Mouse (Mus musculus) left cerebral cortex, adult 8-10 months (tissue): ENCODE measurements around the gene Jhy. TPM values are rescaled to one million over a fixed set of nuclear protein-coding genes. Genes with fewer than 3 reads are reported as not detected.

Source experiments
- DNase-seq, 2 experiments: peaks; one replicate each; pipeline ENCODE4 v3.0.0; 2022; ENCODE audit warnings: low spot score in 2 of 2
- total RNA-seq, 4 experiments: library from RNA; stranded (reverse); gene quantifications; 2 replicates each; pipeline ENCODE4 v1.2.4; 2022

Jhy gene
- total RNA-seq, 4 experiments from 2014 or later, result 0.34 to 0.60 (median 0.55) TPM

DNA sequence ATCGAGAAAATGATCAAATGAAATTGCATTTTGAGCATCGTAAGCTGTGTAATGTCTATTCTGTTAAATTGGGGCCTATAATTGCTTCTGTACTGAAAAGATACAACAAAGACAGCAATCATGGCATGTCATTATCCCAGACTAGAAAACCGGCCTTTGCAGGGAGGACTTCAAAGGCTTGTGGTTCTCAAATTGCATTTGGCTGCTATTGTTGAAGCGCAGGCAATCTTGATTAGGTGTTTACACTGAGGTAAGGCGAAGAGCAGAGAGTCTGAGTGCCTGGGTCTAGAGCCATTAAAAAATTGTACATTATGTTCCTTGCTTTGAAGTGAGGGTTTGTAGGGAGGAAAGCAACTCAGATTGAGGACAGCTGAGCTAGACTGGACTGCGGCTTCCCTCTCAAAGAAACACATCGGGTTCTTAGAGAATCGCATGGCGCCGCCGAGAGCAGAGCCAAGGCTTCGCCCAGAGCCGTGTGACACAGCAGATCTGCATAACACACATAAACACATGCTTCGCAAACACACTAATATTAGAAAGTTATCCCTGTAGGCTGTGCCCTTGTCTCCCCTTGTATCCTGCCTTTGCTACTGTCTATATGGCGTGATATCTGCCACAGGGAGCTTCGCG lies 36.5 kb downstream of the Jhy start:
- DNase-seq, result no peak

DNA sequence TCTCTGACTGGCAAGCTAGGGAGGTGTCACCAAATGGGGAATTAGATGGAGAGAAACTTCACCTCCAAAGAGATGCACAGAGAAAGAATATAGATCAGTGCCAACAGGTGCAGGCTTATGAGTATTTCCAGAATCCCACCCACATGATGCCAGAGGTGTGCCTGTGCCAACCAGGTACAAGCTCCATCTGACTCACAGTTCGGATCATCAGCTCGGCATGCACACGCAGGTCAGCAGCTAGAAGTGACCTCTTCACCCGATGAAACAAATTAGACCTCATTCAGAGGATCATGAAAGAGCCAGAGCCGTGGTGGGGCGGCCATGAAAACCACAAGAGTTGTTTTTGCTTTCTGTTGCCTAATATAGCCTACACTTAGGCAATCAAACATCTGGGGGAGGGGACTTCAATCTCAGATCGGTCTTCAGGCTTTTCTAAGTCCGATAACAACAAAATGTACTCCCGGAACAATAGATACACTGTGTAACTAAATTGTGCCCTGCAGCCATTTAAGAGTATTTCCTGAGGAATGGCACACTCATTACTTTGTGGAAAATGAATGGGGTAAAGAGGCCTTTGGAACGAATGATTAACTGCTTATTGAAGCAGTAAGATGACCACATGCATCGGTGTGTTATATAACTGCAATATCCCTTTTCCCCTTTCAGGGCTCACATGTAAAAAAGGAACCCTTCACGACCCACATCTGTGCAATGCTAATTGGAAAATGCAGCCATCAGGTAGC lies 45.9 kb downstream of the Jhy start:
- no peak for DNase-seq

DNA sequence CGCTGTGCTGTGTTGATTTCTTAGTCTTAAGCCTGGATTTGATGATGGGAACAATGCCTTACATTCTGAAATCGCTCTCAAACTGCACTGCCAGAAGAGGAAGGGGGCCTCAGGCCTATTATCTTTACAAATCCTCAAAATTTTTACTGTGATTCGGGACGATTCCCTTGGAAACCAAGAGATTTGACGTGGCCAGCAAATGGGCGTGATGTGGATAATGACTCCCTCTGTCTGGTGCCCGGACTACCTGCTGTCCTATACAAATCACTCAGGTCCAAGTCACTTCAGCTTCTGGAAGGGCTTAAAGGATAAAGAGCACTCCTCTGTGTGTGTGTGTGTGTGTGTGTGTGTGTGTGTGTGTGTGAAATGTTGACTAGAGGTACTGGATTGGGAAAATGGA lies 55.0 kb downstream of the Jhy start:
- DNase-seq, result no peak

DNA sequence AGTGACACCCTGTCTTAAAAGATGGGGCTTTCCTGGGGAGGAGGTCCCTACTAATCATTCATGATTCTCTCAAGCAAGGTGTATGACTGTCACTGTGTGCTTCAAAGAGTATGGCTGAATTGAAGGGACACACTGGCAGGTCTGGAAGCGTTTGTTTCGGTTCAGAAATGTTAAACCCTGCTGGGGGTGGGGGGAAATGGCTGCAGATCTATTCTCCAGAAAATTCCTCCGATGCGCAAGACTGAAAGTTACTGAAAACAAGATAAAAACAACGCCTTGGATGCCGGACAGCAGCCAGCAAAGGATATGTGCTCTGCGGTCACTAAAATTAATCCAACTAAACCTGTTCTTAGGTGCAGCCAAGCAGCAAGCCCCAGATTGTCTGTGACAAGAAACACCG lies 55.5 kb downstream of the Jhy start:
- DNase-seq, result no peak

DNA sequence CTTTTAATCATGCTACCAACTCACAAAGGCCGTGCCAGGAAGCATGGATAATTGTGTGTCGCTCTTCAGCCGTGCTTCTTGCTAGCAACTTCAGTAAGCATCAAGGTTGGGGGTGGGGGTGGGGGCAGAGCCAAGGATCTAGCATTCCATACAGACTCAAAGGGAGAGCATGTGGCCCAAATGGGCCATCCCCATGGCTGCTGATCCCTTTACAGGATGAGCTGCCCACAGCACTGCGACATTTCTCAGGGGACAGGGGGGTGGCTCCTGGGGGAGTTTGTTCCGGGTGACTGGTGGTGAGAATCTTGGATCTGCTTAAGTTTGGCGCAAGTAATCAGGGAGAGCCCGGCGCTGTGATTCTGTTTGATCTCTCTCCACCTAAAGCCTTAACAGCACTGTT lies 56.5 kb downstream of the Jhy start:
- no peak for DNase-seq

DNA sequence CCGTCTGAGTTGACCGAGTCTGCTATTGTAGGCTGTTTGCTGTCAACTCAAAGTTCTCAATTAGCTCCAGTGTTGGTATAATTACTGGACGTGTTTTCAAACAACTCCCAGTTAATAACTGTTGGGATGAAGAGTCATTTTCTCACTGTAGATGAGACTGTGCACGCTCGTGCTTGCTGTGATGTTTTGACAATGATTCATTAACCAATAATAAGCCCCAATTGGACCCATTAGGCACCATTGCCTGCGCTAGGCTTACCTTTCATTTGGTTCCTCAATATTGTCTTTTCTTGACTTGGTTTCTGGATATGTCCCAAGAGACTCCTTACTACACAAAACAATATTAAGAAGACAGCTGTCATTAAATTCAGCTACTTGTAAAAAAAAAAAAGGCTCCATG lies 71.5 kb downstream of the Jhy start:
- no peak for DNase-seq

DNA sequence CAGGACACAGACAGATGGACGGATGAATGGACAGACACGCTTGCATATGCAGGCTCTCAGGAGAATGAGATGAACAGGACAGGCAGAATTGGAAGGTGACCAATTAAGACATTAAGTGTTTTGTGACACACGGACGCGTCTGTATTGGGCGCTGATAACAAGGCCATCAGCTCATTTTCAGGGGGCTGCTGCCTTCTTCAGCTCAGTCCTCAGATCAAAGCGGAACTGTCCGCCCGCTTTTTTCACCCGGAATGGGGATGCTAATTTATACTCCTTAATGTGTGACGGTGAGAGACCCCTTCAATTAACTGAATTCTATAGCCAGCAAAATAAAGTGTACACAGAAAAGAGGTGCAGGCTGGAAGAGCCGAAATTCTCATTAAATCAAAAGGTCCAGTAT lies 74.5 kb downstream of the Jhy start:
- DNase-seq, result no peak

DNA sequence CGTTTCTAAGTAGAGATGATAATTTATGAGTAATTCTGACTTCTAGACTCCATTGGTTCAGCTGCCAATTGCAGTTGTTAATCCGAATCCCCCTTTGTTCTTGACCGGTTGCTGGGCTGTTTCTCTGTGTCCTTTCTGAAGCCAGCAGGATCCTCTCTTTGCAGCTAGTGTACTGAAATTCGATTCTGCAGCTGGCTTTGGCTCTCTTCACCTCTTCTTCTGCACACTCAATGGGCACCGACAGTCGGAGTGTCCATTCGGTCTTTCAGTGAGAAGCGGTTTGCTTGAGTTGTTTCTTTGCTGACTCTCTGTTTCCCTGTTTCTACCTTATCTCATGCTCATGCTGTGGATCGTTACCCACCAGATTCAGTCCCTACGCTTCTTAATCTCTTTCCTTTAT lies 78.2 kb downstream of the Jhy start:
- DNase-seq, result no peak

DNA sequence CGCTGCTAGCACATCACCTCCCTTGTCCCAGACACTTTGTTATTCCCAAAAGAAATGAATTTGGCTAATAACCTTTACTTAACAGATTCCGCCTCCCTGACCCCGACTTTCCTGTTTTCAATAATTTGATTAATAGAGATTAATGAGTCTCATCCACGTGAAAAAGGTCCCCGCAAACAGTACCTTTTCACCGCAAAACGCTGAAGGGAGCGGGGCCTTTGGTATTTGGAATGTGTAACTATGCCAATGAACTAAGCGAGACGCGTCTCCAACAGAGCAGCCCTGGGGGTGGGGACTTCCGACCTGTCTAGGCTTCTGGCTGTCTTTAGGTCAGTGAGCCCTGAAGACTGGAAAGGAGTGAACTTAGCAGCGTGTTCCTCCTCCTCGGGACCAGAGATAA lies 84.9 kb downstream of the Jhy start:
- DNase-seq, result no peak

DNA sequence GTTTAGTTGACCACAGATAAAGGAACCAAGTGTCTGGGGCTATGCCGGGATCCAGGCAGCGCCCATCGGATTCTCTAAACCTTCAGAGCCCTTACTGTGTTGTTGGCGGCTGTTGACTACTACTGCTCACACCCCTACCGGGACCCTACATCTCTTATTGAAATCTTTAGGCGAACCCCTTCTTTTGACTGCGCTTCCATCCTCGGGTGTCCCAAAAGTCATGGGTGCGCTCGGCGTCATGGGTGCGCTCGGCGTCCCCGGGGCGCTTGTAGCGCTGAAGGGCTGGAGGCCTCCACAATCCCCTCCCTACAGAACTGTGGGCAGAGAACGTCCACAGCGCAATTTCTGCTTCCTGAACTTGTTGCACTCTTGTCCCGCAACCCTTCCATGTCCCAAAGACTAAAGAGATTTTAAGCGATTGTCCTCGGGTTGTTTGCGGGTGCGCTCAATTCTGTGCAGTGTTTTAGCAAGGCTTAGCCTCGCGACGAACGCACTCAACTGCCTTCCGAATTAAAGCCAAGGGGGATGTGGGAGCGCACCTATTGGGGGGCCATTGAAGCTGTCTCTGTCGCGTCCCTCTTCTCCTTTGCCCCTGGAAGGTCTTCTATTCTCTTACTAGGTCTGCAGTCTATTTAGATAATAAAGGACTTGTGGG lies 85.5 kb downstream of the Jhy start:
- DNase-seq, result no peak

DNA sequence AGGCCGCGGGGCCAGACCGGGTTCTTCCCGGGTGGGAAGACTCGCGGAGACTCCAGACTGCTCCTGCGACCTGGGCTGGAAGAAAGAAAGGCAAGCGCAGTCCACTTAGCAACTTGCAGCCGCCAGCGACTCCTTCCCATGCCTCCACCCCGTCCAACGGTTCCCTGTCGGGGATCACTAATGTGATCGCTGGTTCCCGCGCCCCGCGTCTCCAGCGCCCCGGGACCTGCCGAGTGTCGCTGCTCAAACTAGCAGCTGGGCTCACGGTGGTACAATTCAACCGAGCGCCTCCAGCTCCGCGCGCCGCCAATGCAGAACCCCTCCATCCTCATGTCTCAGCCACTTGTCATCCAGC lies 86.1 kb downstream of the Jhy start:
- no peak for DNase-seq

DNA sequence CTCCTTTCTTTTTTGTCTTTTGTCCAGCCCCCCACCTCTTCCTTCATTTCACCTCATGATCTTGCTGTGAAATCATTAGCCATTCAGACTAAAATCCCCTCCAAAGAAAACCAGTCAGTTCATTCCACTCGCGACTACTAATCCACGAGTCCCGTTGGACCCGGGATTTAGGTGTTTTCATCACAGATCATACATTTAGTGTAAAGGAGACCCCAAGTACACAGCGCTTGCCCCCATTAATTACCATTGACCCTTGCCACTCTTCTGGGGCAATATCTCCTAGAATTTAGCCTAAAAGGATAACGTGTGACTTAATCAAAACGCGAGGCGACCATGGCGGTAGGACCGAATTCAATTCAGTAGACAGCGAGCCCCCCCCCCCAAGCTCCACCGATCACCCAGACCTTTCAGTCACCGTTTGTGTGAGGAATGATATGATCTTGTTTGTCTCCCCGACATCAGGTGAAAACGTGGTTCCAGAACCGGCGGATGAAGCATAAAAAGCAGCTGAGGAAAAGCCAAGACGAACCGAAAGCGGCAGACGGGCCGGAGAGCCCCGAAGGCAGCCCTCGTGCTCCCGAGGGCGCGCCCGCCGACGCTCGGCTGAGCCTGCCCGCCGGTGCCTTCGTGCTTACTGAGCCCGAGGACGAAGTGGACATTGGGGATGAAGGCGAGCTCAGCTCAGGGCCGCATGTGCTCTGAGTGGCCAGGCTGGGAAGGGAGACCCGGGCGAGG lies 86.6 kb downstream of the Jhy start:
- DNase-seq, result no peak

DNA sequence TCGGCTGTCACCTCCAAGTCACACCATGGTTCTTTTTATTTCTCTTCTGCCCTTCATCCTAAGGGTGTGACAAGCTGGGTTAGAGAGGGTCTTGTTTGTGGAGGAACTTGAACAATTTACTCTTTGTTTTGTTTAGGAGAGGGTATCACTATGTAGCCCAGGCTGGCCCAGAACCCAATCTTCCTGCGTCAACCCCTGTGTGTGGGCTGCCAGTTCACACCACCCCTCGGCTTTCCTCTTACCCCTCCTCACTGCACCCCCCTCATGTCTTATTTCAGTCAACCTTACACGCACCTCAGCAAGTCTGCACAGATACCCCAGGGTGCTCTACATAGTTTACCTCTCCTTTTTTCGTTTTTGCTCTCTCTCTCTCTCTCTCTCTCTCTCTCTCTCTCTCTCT lies 87.2 kb downstream of the Jhy start:
- no peak for DNase-seq

DNA sequence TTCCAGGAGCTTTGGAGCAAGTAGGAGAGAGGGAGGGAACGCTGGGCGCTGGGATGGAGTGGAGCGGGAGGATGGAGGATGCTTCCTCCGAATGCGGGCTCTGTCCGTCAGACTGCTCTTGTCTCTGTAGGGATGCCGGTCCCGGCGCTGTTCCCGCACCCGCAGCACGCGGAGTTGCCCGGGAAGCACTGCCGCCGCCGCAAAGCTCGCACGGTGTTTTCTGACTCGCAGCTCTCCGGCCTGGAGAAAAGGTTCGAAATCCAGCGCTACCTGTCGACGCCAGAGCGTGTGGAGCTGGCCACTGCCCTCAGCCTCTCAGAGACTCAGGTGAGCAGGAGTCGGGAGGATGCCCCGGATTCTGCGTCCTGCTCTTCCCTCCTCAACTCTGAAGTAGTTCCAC lies 87.8 kb downstream of the Jhy start:
- DNase-seq, result no peak

DNA sequence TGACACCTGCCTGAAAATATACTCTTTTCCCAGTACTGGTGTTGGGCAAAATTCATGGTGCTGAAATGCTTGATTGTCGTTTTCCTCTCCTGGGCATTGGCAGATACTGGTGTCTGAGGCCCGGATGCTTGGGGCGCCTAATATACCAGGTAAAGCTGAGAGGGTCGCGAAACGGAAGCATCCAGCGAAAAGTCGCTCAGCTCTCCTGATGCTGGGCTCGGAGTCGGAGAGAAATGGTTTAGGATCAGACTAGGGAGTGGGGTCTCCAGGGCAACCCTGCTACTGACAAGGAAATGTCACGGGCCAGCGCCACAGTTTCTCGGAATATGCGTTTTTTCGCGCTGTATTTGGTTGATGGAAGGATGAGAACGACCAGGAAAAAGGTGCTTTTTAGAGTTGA lies 88.5 kb downstream of the Jhy start:
- no peak for DNase-seq

DNA sequence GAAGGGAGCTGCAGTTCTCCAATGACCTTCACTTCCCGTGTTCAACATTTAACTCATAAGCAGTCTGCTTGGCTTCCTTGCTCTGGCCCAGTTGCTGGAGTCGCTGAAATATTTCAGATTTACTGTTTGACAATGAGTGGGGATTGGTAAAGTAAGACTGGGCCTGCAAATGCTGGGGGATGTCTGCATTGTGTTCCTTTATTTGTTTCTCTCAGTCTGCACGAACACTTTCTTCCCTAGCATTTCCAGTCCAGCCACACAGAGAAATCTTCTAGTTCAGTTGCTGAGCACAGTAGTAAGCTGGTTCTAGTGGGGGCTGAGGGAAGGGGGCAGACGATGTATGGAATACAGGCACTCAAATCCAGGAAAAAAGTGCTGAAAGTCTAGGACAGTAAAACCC lies 89.0 kb downstream of the Jhy start:
- DNase-seq, result no peak

DNA sequence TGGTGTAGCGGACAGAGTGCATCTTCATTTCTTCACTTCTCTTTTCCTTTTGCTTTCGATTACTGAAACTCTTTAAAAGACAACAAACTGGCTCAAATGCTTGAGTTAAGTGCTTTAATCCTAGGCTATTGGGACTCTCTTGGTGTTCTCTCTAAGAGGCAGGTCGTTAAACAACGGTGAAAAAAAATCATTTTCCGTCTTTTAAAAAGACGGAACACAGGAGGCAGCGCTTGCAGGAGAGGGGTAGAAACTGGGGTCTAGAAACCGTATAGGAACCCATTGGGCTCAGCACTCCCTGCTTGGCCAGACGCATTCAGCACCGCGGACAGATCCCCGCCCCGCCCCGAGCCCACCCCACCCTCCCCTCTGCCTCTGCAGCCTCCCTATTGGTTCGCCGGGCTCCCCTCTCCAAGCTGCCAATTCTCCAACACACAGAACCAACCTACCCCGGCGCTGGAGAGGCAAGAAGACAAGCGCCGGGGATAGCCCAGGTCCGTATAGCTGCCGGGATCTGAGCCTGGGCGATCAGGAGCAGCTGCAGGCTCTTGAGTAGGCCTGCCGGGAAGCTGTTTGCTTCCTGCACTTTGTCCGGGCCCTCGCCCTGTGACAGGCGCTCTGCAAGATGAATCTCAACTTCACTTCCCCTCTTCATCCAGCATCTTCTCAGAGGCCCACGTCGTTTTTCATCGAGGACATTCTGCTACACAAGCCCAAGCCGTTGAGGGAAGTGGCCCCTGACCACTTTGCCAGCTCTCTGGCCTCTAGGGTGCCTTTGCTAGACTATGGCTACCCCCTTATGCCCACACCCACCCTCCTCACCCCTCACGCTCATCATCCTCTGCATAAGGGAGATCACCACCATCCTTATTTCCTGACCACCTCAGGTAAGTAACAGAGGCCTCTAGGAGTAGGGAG lies 90.1 kb downstream of the Jhy start, which contains the start of gene Bsx:
TSS of gene Bsx (plus strand) at position 572 of the 915 bp plus-strand sequence.
- no peak for DNase-seq

DNA sequence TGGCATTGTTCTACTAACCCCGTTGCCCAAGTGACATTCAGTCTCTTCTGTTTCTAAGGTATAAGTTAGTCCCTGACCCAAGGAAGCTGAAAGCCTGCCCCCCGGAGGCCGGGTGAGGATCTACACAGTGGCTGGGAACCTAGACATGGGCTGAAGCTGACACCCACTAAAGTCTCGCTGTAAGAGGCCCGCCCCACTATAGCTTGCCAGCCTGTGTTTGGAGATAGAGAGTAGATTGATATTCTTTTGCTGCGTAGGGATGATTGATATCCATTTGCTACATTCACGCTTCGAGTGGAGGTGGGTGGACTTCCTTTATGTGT lies 91.8 kb downstream of the Jhy start:
- DNase-seq, result no peak

DNA sequence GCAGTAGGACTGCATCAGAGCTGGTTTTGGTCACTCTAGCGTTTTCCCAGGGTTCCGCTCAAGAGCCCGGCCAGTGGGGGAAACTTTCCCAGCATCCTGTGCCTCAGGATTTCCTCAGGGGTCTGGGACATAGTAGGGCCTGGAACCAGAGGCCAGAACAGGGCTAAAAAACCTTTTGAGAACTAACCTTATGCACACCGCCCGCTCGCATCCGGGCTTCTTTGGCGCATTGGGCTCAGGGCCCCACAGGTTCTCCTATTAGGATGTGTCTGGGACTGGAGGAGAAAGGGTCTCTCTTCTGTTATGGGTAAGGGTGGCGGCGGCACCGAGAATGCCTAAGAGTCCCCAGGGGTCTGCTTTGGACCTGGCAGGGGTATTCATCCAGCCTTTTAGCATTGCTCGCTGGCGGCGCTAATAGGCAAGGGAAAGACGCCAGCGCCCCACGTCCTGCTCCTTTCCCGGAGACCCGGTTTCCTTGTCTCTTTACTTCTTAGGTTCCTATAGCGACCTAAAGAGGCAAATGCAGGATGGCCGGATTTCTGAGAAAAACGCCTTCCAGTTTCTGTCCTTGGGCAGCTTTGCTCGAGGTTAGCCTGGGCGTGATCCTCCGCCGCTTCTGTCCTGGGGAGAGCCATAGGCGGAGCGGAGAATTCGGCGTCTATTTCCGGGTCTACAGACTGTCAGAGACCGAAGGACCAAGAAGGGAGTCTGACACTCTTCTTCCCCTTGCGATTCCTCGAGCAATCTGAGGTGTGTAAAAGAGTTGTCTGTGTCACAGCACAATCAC lies 92.4 kb downstream of the Jhy start:
- DNase-seq, result no peak

DNA sequence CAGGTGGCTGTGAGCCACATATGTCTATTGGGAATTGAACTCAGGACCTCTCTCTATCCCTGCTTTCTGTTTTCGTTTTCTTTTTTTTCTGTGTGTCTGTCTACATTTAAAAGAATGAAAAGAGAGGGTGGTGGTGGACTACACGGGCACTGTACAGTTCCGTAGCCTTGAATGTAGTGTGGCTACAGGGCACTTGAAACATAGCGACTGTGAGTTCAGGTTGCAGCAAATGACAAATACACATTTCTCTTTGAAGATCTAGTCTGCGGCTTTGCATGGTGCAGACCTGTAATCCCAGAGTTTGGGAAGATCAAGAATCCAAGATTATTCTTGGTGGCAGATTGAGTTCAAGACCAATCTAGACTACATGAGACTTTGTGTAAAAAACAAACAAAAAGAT lies 93.6 kb downstream of the Jhy start:
- no peak for DNase-seq

DNA sequence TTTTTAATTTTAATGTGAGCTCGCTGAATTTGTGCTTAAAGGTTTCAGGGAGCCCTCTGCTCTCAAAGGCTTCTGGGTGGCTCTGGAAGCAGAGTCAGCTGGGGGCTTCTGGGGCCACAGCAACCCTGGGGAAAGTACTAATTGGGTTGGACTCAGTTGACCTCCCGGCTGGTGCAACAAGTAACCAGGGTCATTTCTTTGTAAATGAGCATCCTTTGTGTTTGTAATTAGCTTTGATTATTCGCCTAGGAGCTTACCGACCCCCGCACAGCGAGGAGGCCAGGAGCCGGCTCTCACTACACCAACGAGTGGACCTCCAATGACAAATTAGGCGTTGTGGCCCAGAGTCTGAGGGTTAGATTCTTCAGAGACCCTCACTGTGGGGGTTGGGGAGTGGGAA lies 104.7 kb downstream of the Jhy start:
- no peak for DNase-seq
